Mouse (Mus musculus) myocyte (in vitro differentiated cells): ENCODE data around the gene Fam172a.

ENCODE experiments used
- CEBPB ChIP-seq: IDR thresholded peaks from 2 replicates; pipeline ENCODE4 v1.6.1; 2011; ENCODE audit warnings: mild to moderate bottlenecking, moderate library complexity; ENCODE audit not compliant: poor library complexity, insufficient read depth, severe bottlenecking
- E2F4 ChIP-seq: IDR thresholded peaks from one replicate; pipeline ENCODE4 v1.6.1; 2011; ENCODE audit warnings: mild to moderate bottlenecking, control low read depth, moderate library complexity; ENCODE audit not compliant: insufficient read depth
- MAX ChIP-seq: IDR thresholded peaks from one replicate; pipeline ENCODE4 v1.6.1; 2011; ENCODE audit warnings: low read depth, mild to moderate bottlenecking, control low read depth
- MYOD1 ChIP-seq, 3 experiments: IDR thresholded peaks; one replicate each; pipeline ENCODE4 v1.6.1; 2011; ENCODE audit warnings: control low read depth in 2 of 3, low read depth in 2 of 3, mild to moderate bottlenecking in 2 of 3, moderate library complexity in 1 of 3; ENCODE audit not compliant: insufficient read length in 2 of 3, control insufficient read depth in 1 of 3
- MYOG ChIP-seq, 3 experiments: IDR thresholded peaks; one replicate each; pipeline ENCODE4 v1.6.1; 2011; ENCODE audit warnings: control low read depth in 2 of 3, low read depth in 2 of 3, mild to moderate bottlenecking in 2 of 3; ENCODE audit not compliant: insufficient read length in 2 of 3, control insufficient read depth in 1 of 3, insufficient read depth in 1 of 3
- POLR2A ChIP-seq: IDR thresholded peaks from one replicate; pipeline ENCODE4 v1.6.1; 2011; ENCODE audit warnings: low read depth, mild to moderate bottlenecking, control low read depth, moderate library complexity; ENCODE audit not compliant: insufficient read length
- POLR2AphosphoS2 ChIP-seq: IDR thresholded peaks from one replicate; pipeline ENCODE4 v1.6.1; 2011; ENCODE audit warnings: low read depth, control low read depth; ENCODE audit not compliant: insufficient read length
- REST ChIP-seq: IDR thresholded peaks from one replicate; pipeline ENCODE4 v1.6.1; 2011; ENCODE audit warnings: mild to moderate bottlenecking, control low read depth, moderate library complexity; ENCODE audit not compliant: insufficient read depth, insufficient read length
- TCF3 ChIP-seq: IDR thresholded peaks from one replicate; pipeline ENCODE4 v1.6.1; 2011; ENCODE audit warnings: low read depth, control low read depth; ENCODE audit not compliant: insufficient read length
- USF1 ChIP-seq: IDR thresholded peaks from one replicate; pipeline ENCODE4 v1.6.1; 2011; ENCODE audit warnings: low read depth, mild to moderate bottlenecking, control low read depth, moderate library complexity

DNA sequence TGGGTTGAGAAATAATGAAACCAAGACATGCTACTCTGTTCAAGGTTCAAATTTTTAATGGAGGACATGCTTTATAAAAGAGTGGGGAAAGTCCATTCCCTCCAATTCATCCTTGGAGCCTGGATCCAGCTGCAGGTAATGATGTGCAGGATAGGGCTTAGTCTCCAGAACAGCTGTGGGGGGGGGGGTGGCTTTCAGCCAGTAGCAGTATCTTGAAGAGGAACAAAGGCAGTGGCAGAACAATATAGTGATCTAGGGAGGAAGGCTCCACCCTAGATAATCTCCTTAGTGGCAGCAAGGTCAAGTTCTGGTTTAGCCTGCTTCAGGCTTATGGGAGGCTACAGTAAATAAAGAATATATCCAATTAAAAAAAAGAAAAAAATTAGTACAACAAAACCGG is 108.6 kb downstream of the Fam172a start:
- TF ChIP-seq POLR2A: no peak
- TF ChIP-seq E2F4: no peak
- no peak for TF ChIP-seq CEBPB
- no peak for TF ChIP-seq MYOG (IDR thresholded peaks at IDR 0.05; ENCODE audit: control insufficient read depth in 1 of 3, insufficient read depth in 1 of 3, insufficient read length in 2 of 3, low read depth in 2 of 3)
- no peak for TF ChIP-seq MAX
- TF ChIP-seq TCF3: no peak
- no peak for TF ChIP-seq USF1
- no peak for TF ChIP-seq POLR2AphosphoS2
- no peak for TF ChIP-seq MYOD1 (IDR thresholded peaks at IDR 0.05; ENCODE audit: control insufficient read depth in 1 of 3, insufficient read length in 2 of 3, low read depth in 2 of 3)
- no peak for TF ChIP-seq REST
